Mouse (Mus musculus) neural tube, embryonic 13.5 days (tissue): ENCODE results near the gene Arl4d. TPM values are rescaled to one million over a fixed set of nuclear protein-coding genes. Genes with fewer than 3 reads are reported as not detected.

Experiments used
- ATAC-seq: fragments of 200-750 bp; cut with Nextera tagmentation; 2 replicates; pipeline ENCODE4 v1.8.0; 2017; ENCODE audit warnings: low read depth, mild to moderate bottlenecking, moderate TSS enrichment, moderate library complexity
- H3K27ac ChIP-seq: fragments of 300-500 bp; sonication (generic); replicated peaks from 2 replicates; pipeline ENCODE4 v1.5.1; 2015; ENCODE audit warnings: moderate library complexity, mild to moderate bottlenecking, inconsistent platforms
- H3K27me3 ChIP-seq: fragments of 300-500 bp; sonication (generic); 2 replicates; pipeline ENCODE4 v1.6.1; 2015; ENCODE audit warnings: mild to moderate bottlenecking, inconsistent platforms
- H3K36me3 ChIP-seq: fragments of 300-500 bp; sonication (generic); 2 replicates; pipeline ENCODE4 v1.6.1; 2015; ENCODE audit warnings: mild to moderate bottlenecking, inconsistent platforms
- H3K4me1 ChIP-seq: fragments of 300-500 bp; sonication (generic); replicated peaks from 2 replicates; pipeline ENCODE4 v1.6.1; 2015; ENCODE audit warnings: inconsistent platforms
- H3K4me2 ChIP-seq: fragments of 300-500 bp; sonication (generic); 2 replicates; pipeline ENCODE4 v1.6.1; 2015; ENCODE audit warnings: inconsistent platforms, mild to moderate bottlenecking, moderate library complexity
- H3K4me3 ChIP-seq: fragments of 300-500 bp; sonication (generic); 2 replicates; pipeline ENCODE4 v1.5.1; 2015; ENCODE audit warnings: mild to moderate bottlenecking, inconsistent platforms
- H3K9ac ChIP-seq: fragments of 300-500 bp; sonication (generic); 2 replicates; pipeline ENCODE4 v1.6.1; 2015; ENCODE audit warnings: moderate library complexity, mild to moderate bottlenecking, inconsistent platforms
- H3K9me3 ChIP-seq: fragments of 300-500 bp; sonication (generic); 2 replicates; pipeline ENCODE4 v1.6.1; 2016; ENCODE audit warnings: inconsistent platforms
- WGBS: fragments of 180-500 bp; shearing (Covaris S2); methylation state at CpG from one replicate; pipeline ENCODE4 v1.1.7; 2015; 5-methylcytosine and 5-hydroxymethylcytosine counted together
- polyA plus RNA-seq: library from polyadenylated mRNA; unstranded; fragments of >200 nt; fragmentation: Nextera tagmentation; extraction: Ambion mirVana; gene quantifications from 2 replicates; pipeline ENCODE4 v1.2.1, GENCODE M21; 2015

Gene Arl4d
- polyA plus RNA-seq, 1 experiment from 2014 or later = 19.8 TPM

DNA sequence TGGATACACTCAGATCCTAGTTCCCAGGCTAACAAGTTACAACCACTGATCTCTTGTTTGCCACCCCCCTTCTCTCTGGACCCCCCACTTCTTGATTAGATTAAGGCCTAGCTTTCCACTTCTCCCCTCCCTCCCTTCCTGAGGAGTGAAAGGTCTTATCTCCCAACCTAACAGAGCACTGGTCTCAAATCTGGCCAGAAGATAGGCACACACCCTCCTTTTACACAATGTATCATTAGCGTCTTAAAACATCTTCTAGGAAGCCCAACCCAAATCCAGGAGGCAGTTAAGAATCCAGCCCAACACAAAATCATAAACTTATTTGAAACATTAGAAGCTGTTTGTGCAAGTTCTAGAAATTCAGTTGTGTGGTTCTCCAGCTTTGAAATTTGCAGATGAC is 5.0 kb downstream of the Arl4d start:
- WGBS = 91% methylated on average over 1 of the region's 1 CpGs
- ATAC-seq = no peak
- no peak overlapping the region for H3K4me2 ChIP-seq
- H3K4me3 ChIP-seq = no peak overlapping the region
- no peaks in the 10 kb centered on the region for H3K9me3 ChIP-seq
- no peaks in the 10 kb centered on the region for H3K36me3 ChIP-seq
- H3K9ac ChIP-seq = no peak overlapping the region
- H3K27ac ChIP-seq = no peak overlapping the region
- H3K4me1 ChIP-seq = peaks cover 36% of the 10 kb centered on the region
- H3K27me3 ChIP-seq = peaks cover 5% of the 10 kb centered on the region; the same call in 1 of the 2 replicates

- no peak overlapping the region for H3K9ac ChIP-seq
Measured at GRCm38 (mm10) chr11:101671255-101671654, 5.9 kb downstream of the Arl4d start.

DNA sequence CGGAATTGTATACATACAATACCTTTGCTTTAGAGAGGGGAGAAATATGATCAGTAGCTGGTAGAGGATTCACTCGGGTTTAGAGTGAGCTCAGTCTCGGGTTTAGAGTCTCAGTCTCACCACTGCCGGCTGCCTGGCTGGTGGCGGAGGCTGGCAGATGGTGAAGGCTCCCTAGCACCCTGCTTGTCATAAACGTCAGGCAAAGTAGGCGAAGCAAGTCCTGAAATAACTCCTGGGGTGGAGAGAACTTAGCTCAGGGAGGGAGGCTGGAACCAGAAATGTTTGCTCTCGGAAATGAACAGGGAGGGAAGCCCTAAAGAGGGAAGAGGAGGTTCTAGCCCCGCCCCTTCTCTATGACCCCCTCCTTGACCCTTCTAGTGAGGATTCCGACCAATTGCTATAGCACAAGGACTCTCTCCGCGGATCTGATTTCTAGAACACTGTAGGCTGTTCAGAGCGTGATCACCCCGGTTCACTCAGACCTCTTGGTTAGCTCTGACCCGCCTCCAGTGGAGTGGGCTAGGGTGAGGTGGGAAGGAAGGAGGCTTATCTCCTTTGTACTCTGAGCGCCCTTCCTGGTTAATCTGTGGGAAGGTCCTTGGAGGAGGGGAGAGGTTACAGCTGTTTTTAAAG is 7.8 kb downstream of the Arl4d start:
- Histone ChIP-seq H3K4me3 (no peak overlapping the region), H3K4me2 (no peak overlapping the region)
- 37% methylated on average over 16 of the region's 16 CpGs for WGBS

More at GRCm38 (mm10) chr11:101671255-101671654, 5.9 kb downstream of the Arl4d start:
- peaks cover 5% of the 10 kb centered on the region; the same call in 1 of the 2 replicates for H3K27me3 ChIP-seq
- H3K4me3 ChIP-seq = no peak overlapping the region
- no peaks in the 10 kb centered on the region for H3K36me3 ChIP-seq
- no peaks in the 10 kb centered on the region for H3K9me3 ChIP-seq
- H3K27ac ChIP-seq = no peak overlapping the region
- no peak overlapping the region for H3K4me2 ChIP-seq
- H3K4me1 ChIP-seq = peaks cover 29% of the 10 kb centered on the region
- WGBS = 85% methylated on average over 4 of the region's 4 CpGs
- ATAC-seq = no peak

DNA sequence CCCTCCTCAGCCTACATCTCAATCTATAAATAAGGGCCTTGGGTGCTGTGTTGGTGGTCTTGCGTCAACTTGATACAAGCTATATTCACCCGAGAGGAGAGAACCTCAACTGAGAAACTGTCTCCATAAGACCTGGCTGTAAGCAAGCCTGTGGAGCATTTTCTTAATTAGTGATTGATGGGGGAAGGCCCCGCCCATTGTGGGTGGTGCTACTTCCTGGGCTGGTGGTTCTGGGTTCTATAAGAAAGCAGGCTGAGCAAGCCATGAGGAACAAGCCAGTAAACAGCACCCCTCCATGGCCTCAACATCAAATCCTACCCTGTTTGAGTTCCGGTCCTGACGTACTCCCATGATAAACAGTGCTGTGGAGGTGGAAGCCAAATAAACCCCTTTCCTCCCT is 8.8 kb downstream of the Arl4d start:
- Histone ChIP-seq H3K27ac (no peak overlapping the region), H3K36me3 (no peaks in the 10 kb centered on the region), H3K4me3 (no peak overlapping the region), H3K9ac (no peak overlapping the region), H3K27me3 (no peaks in the 10 kb centered on the region), H3K4me2 (no peak overlapping the region), H3K4me1 (peaks cover 3% of the 10 kb centered on the region; the same call in 1 of the 2 replicates), H3K9me3 (no peaks in the 10 kb centered on the region)
- 86% methylated on average over 5 of the region's 5 CpGs for WGBS
- no peak for ATAC-seq

More for the DNA sequence above, 7.8 kb downstream of the Arl4d start:
- no peaks in the 10 kb centered on the region for H3K36me3 ChIP-seq
- H3K9ac ChIP-seq = no peak overlapping the region
- H3K4me1 ChIP-seq = peaks cover 12% of the 10 kb centered on the region
- no peak for ATAC-seq
- H3K27ac ChIP-seq = 0 out of 2 replicates have a peak overlapping the region, but pooled peaks have one; percentile 14
- H3K9me3 ChIP-seq = no peaks in the 10 kb centered on the region
- no peaks in the 10 kb centered on the region for H3K27me3 ChIP-seq

DNA sequence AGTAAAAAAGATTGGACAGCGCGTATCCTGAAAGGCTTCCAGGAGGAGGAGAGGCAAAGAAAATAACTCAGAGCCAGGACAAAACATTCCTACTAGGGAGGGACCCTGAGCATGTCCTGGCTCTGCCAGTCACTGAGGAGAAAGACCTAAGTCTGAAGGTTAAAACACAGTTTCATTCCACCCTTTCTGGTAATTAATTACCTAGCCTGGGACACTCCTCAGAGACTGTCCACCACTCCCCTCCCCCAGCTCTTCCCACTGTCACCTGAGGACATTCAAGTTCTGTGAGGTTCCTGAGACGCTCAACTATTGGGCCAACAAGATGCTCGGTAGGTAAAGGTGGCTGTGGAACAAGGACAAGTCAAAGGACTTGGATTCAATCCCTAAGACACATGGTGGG is 10.0 kb downstream of the Arl4d start:
- H3K27ac ChIP-seq = no peak overlapping the region
- WGBS = 91% methylated on average over 4 of the region's 4 CpGs
- no peak for ATAC-seq

DNA sequence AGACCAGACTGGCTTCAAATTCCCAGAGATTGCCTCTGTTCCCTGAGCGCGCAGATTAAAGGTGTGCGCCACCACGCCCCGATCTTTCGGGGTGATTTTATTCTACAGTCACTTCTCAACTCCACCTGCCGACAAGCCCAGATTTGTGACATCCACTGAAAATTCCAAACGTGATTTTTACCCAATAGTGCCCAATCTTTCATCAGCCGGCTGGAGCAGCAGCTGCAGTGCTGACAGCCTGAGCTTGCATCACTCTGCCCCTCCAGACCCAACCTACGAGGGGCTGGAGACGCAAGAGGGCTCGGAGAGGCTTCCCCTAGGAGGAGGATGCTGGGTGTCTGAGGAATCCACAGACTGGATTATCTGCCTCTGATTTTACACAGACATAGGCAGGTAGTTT is 12.3 kb downstream of the Arl4d start:
- H3K27ac ChIP-seq = no peak overlapping the region
- no peak overlapping the region for H3K4me2 ChIP-seq
- H3K4me3 ChIP-seq = no peak overlapping the region
- H3K27me3 ChIP-seq = no peaks in the 10 kb centered on the region
- no peak for ATAC-seq
- no peak overlapping the region for H3K9ac ChIP-seq
- peaks cover 10% of the 10 kb centered on the region for H3K4me1 ChIP-seq
- WGBS = 81% methylated on average over 12 of the region's 12 CpGs
- H3K9me3 ChIP-seq = no peaks in the 10 kb centered on the region
- H3K36me3 ChIP-seq = no peaks in the 10 kb centered on the region

More for the DNA sequence above, 10.0 kb downstream of the Arl4d start:
- no peak overlapping the region for H3K4me2 ChIP-seq
- H3K36me3 ChIP-seq = no peaks in the 10 kb centered on the region
- H3K9me3 ChIP-seq = no peaks in the 10 kb centered on the region
- no peak overlapping the region for H3K9ac ChIP-seq
- H3K4me3 ChIP-seq = no peak overlapping the region
- no peaks in the 10 kb centered on the region for H3K27me3 ChIP-seq
- H3K4me1 ChIP-seq = peaks cover 1% of the 10 kb centered on the region

GRCm38 (mm10) chr11:101678770-101679169 is 13.4 kb downstream of the Arl4d start:
- Histone ChIP-seq H3K9ac (no peak overlapping the region), H3K4me2 (no peak overlapping the region), H3K36me3 (no peaks in the 10 kb centered on the region), H3K27ac (no peak overlapping the region), H3K4me1 (peaks cover 10% of the 10 kb centered on the region), H3K27me3 (no peaks in the 10 kb centered on the region), H3K4me3 (no peak overlapping the region), H3K9me3 (no peaks in the 10 kb centered on the region)
- no peak for ATAC-seq
- 57% methylated on average over 5 of the region's 5 CpGs for WGBS

DNA sequence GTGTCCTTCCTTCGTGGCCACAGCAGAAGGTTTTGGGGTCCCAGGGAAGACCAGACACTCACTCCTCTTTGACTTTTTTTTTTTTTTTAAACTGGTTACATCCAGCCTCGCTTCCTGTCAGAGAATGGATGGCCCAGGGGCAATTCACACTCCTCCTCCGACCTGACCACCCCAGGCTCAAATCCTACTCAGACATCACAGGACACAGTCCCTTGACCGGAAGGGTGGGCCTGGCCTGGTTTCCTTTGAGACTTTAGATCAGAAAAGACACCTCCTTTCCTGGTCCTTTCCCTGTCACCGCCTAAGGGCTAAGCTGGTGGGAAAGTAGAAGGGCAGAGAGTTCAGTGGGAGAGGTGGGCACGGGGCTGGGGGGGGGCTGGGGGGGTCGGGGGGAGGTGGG is 14.6 kb downstream of the Arl4d start:
- Histone ChIP-seq H3K4me1 (peaks cover 10% of the 10 kb centered on the region), H3K4me3 (no peak overlapping the region), H3K4me2 (no peak overlapping the region), H3K27me3 (no peaks in the 10 kb centered on the region), H3K9me3 (no peaks in the 10 kb centered on the region), H3K36me3 (no peaks in the 10 kb centered on the region), H3K9ac (no peak overlapping the region), H3K27ac (peak overlapping the region; percentile 28; the same call in 1 of the 2 replicates)
- WGBS = 36% methylated on average over 6 of the region's 7 CpGs
- ATAC-seq = no peak

- no peaks in the 10 kb centered on the region for H3K36me3 ChIP-seq
- H3K4me2 ChIP-seq = no peak overlapping the region
- no peak overlapping the region for H3K9ac ChIP-seq
- ATAC-seq = peak; percentile 40; the same call in 1 of the 2 replicates
- H3K27me3 ChIP-seq = no peaks in the 10 kb centered on the region
- H3K9me3 ChIP-seq = no peaks in the 10 kb centered on the region
- WGBS = 28% methylated on average over 3 of the region's 3 CpGs
- H3K4me3 ChIP-seq = no peak overlapping the region
- H3K4me1 ChIP-seq = peaks cover 10% of the 10 kb centered on the region
- peak overlapping the region; percentile 79 for H3K27ac ChIP-seq
Measured at GRCm38 (mm10) chr11:101680634-101681325, 15.4 kb downstream of the Arl4d start.

GRCm38 (mm10) chr11:101681968-101682367 is 16.6 kb downstream of the Arl4d start:
- Histone ChIP-seq H3K36me3 (no peaks in the 10 kb centered on the region), H3K27me3 (no peaks in the 10 kb centered on the region), H3K4me1 (peaks cover 10% of the 10 kb centered on the region), H3K4me3 (no peak overlapping the region), H3K9me3 (no peaks in the 10 kb centered on the region), H3K4me2 (no peak overlapping the region), H3K27ac (no peak overlapping the region), H3K9ac (no peak overlapping the region)
- WGBS = 96% methylated on average over 1 of the region's 1 CpGs
- ATAC-seq = no peak

DNA sequence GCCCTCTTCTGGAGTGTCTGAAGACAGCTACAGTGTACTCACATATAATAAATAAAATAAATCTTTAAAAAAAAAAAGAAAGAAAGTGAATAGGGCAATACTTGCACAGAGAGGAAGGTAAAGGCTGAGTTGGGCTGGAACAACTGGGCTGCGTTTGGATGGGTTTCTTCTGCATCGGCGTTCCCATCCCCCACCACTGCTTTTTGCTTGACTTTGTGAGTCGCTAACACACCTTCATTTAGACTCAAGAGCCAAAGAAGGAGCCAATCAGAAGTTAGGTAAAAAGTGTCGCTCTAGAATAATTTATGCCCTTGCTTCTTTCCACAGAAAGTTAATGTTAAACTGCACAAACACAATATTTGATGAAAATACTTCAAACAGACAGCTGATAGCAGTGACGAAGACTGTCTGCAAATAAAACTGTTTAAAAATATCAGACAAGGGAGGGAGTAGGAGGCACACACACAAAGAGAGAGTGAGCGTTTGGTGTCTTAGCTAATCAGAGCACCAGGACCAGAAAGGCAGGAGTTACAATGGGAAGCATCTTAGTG is 17.1 kb downstream of the Arl4d start:
- H3K4me2 ChIP-seq = no peak overlapping the region
- H3K36me3 ChIP-seq = no peaks in the 10 kb centered on the region
- no peak for ATAC-seq
- 83% methylated on average over 7 of the region's 7 CpGs for WGBS
- no peak overlapping the region for H3K9ac ChIP-seq
- no peaks in the 10 kb centered on the region for H3K9me3 ChIP-seq
- H3K27me3 ChIP-seq = no peaks in the 10 kb centered on the region
- H3K4me1 ChIP-seq = peaks cover 14% of the 10 kb centered on the region
- no peak overlapping the region for H3K4me3 ChIP-seq
- no peak overlapping the region for H3K27ac ChIP-seq
